Mouse (Mus musculus) c-Kit-positive CD71-positive TER-119-negative erythroid progenitor cells, embryonic 14.5 days (primary cell): Measurements from ENCODE around the gene Pip5kl1.

Experiments used
- DNase-seq: peaks from one replicate; pipeline ENCODE4 v3.0.0-alpha.2; 2013; ENCODE audit warnings: low read depth

The Pip5kl1 gene

DNA sequence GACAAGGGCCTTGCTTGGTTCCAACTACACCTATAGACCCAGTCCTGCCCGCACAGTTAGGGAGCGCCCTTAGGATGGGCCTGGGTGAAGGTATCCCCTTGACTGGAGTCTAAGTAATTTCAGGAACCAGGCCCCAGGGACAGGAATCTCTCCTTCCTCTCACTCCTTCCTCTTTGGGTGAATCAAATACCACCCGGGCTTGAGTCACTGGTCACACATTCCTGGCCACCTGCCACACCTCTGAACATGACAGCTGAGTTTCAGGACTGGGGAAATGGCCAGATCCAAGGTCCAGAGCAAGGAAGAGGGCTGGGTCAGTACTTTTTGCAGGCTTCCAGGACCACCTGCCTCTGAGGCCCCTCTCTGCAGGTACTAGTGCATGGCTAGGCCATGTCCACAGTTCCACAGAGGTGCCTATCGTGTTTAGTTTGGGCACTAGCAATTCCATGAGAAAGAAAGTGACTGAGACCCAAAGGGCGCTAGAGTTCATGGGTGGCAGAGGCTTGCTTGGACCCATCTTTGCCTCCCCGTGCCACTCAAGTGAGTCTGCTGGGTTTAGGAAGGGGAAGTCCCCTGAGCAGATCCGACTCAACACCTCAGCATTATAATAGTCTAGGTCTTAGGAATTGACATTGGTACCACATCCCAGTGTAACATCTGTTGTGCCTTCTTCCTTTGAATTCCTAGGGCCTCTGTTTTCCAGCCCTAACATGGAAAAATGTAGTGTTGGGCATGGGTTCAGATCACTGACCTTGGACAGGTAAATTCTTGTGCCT is 26.4 kb upstream of the Pip5kl1 start:
- no peak for DNase-seq

DNA sequence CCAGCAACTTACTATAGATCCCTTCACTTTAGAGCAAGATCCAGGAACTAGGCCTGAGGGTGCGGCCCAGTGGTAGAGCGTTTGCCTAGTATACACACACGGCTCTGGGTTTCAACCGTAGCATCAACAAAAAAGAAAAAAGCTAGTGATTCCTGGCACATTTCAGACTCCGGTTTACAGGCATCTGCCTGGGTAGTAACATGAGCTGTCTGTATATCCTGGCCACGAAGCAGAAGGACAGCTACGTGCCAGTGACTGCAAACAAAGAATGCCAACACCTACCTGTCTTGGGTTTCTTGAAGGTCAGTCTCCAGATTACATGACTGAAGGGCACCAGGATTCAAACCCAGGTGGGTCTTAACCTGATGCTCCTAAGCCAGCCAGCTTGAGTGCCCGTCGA is 25.4 kb upstream of the Pip5kl1 start:
- no peak for DNase-seq

- no peak for DNase-seq
Observed at GRCm38 (mm10) chr2:32549764-32550163, 24.8 kb upstream of the Pip5kl1 start.

DNA sequence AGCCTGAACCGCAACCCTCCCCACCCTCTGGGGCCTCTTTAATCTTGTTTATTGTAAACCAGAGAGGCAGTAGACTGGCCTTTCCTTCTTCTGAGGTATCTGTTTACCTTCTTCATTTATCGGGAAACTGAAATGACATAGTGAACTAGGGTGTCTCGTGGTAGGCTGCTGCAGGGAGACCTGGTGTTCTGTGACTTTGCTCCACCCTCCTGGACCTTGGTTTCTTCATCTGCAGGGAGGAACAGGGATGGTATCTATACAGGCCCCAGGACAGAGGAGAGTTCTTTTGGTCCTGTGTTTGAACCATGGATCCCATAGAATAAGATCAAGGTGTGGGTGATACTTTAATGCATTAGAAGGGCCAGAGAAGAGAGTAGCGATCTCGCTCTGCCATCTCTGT is 23.4 kb upstream of the Pip5kl1 start:
- DNase-seq: no peak

GRCm38 (mm10) chr2:32553592-32554148 is 20.9 kb upstream of the Pip5kl1 start:
- no peak for DNase-seq

GRCm38 (mm10) chr2:32555484-32555883 is 19.1 kb upstream of the Pip5kl1 start:
- no peak for DNase-seq

- DNase-seq: no peak
Observed at GRCm38 (mm10) chr2:32556019-32556418, 18.6 kb upstream of the Pip5kl1 start.

- no peak for DNase-seq
Observed at GRCm38 (mm10) chr2:32559570-32559969, 15.0 kb upstream of the Pip5kl1 start.

GRCm38 (mm10) chr2:32566536-32567063 is 8.0 kb upstream of the Pip5kl1 start:
- peak; percentile 67 for DNase-seq

- no peak for DNase-seq
Observed at GRCm38 (mm10) chr2:32568149-32568548, 6.4 kb upstream of the Pip5kl1 start.

DNA sequence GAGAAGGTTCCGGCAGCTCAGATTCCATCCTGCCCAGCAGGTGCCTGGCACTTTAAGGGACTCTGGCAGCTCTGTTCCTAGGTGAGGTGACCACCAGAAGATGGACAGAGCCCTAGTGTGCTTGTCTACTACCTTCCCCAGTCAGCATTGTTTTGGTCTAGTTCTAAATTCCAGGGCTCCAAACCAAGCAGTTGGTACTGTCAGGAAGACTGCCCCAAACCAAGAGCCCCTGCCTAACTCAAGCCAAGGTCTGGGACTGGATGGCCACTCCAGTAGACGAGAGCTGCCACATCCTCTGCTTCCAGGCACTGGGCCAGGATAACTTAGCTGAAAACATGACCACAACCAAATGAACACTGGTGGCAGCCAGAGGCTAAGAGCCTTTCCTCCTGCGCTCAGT is 5.7 kb upstream of the Pip5kl1 start:
- no peak for DNase-seq

GRCm38 (mm10) chr2:32570698-32571494 is 3.7 kb upstream of the Pip5kl1 start, which contains the start of gene Dpm2:
Dpm2 (plus strand) TSS chr2:32570858.
- DNase-seq: peak; percentile 88

- no peak for DNase-seq
Observed at GRCm38 (mm10) chr2:32572196-32572595, 2.4 kb upstream of the Pip5kl1 start.

DNA sequence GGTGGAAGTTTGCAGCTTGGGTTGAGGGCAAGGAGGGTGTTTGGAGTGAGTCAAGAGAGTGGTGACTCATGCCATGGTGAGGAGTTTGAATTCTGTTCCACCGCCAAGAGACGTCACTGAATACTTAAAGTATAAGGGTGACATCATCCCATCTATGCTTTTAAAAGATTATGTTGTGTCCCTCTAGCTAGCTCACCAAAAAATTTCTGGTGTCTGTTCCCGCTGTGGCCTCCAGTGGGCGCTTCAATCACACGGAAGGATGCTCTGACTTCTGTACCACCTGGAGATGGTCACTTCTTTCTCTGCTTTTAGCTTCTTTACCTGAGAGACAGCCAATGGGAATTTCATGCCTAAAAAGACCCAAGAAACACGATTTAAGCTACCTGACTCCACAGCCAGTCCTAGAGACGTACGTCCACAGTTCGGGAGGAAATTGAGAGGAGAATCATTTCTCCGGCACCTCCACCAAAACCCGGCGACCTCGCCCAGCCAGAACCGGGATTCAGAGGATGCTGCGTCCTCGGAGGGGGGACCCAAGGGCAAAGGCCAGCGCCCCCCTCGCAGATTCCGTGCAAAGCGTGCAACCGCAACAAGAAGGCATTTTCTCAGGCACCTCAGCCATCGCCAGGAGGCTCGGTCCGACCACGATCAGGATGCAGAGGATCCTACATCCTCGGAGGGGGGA is 446 bp downstream of the Pip5kl1 start:
- peak; percentile 70 for DNase-seq

DNA sequence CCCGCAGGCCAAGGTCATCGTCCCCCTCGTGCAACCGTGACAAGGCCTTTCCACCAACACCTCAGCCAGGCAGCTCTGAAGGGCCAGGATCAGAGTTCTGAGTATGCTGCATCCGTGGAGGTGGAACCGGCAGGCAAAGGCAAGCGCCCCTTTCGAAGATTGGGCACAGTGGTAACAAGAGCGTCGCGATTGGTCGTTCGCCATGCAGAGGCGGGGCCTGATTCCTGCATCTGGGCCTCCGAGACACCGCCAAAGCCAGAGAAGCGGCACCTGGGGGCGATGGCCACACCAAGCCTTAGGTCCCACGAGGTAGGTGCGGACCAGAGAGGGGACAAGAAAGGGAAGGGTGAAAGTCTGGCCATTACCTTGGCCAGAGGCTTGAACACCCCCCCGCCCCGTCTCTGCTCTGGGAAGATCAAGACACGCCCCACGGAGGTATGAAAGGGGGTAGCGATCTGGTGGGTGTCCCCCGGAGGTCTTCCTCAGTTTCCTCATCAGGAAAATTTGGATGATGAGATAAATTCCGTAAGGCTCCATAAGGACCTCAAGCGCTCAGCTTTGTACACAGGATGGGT is 1.1 kb downstream of the Pip5kl1 start, which contains the start of gene 9430097D07Rik:
TSS of gene 9430097D07Rik (minus strand) at position 99 of the 575 bp plus-strand sequence.
- DNase-seq: peak; percentile 60

DNA sequence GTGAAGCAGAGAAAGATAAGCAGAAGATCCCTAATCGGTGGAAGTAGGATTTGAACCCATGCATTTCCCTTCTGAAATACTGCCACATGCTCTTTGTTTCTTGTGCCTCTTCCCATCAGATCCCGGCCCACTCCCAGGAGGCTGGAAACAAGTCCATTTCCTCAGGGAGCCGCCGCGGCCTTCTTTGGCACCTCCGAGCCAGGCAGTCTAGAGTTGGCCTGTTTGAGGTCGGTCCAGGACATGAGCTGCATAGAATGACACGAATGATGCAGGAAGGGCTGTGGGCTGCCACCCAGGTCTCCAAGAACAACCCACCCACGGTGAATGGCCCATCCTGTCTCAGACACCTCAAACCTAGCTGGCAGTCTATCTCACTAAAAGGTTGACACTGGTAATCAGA is 1.9 kb downstream of the Pip5kl1 start:
- no peak for DNase-seq

- no peak for DNase-seq
Observed at GRCm38 (mm10) chr2:32578146-32579046, 3.8 kb downstream of the Pip5kl1 start.

GRCm38 (mm10) chr2:32581450-32582095 is 7.0 kb downstream of the Pip5kl1 start:
- peak; percentile 53 for DNase-seq

- DNase-seq: peak; percentile 76
Observed at GRCm38 (mm10) chr2:32582830-32583799, 8.5 kb downstream of the Pip5kl1 start.
